Mouse (Mus musculus) liver, embryonic 16.5 days (tissue): ENCODE measurements around the gene 1700034J05Rik. TPM values are rescaled to one million over a fixed set of nuclear protein-coding genes. Genes with fewer than 3 reads are reported as not detected.

Source experiments
- ATAC-seq: fragments of 200-750 bp; cut with Nextera tagmentation; 2 replicates; pipeline ENCODE4 v1.8.0; 2017; ENCODE audit warnings: low read depth, mild to moderate bottlenecking, moderate number of reproducible peaks, moderate library complexity
- H3K27ac ChIP-seq: fragments of 300-500 bp; sonication (generic); 2 replicates; pipeline ENCODE4 v1.5.1; 2014; ENCODE audit warnings: mild to moderate bottlenecking, low read length
- H3K27me3 ChIP-seq: fragments of 300-500 bp; sonication (generic); 2 replicates; pipeline ENCODE4 v1.6.1; 2014; ENCODE audit warnings: low read depth, low read length, mixed read lengths; ENCODE audit not compliant: control insufficient read depth, insufficient read depth
- H3K36me3 ChIP-seq: fragments of 300-500 bp; sonication (generic); 2 replicates; pipeline ENCODE4 v1.6.1; 2014; ENCODE audit warnings: mild to moderate bottlenecking; ENCODE audit not compliant: control insufficient read depth, insufficient read depth
- H3K4me1 ChIP-seq: fragments of 300-500 bp; sonication (generic); 2 replicates; pipeline ENCODE4 v1.6.1; 2014; ENCODE audit warnings: low read depth, low read length, mixed read lengths; ENCODE audit not compliant: control insufficient read depth
- H3K4me2 ChIP-seq: fragments of 300-500 bp; sonication (generic); 2 replicates; pipeline ENCODE4 v1.6.1; 2014; ENCODE audit warnings: low read depth, low read length, mixed read lengths
- H3K4me3 ChIP-seq: fragments of 300-500 bp; sonication (generic); 2 replicates; pipeline ENCODE4 v1.5.1; 2014; ENCODE audit warnings: low read depth, mild to moderate bottlenecking, low read length
- H3K9ac ChIP-seq: fragments of 300-500 bp; sonication (generic); 2 replicates; pipeline ENCODE4 v1.6.1; 2014; ENCODE audit warnings: low read depth, low read length
- H3K9me3 ChIP-seq: fragments of 300-500 bp; sonication (generic); replicated peaks from 2 replicates; pipeline ENCODE4 v1.6.1; 2016; ENCODE audit warnings: low read length; ENCODE audit not compliant: control insufficient read depth
- WGBS: fragments of 180-500 bp; shearing (Covaris S2); extraction: QIAGEN DNeasy Blood & Tissue Kit; methylation state at CpG from one replicate; pipeline ENCODE4 v1.1.7; 2014; ENCODE audit not compliant: insufficient replicate concordance; 5-methylcytosine and 5-hydroxymethylcytosine counted together
- polyA plus RNA-seq: library from polyadenylated mRNA; unstranded; fragments of >200 nt; fragmentation: Nextera tagmentation; extraction: Ambion mirVana; gene quantifications from 2 replicates; pipeline ENCODE4 v1.2.1, GENCODE M21; 2015

The 1700034J05Rik gene
- polyA plus RNA-seq, 1 experiment from 2014 or later, result 0.04 TPM

GRCm38 (mm10) chr6:146908801-146909200 lies 45.4 kb downstream of the 1700034J05Rik start:
- no peak for ATAC-seq
- H3K9ac ChIP-seq, result no peak overlapping the region
- 15% methylated on average over 2 of the region's 2 CpGs for WGBS
- H3K4me3 ChIP-seq, result no peak overlapping the region
- H3K27ac ChIP-seq, result no peak overlapping the region
- H3K36me3 ChIP-seq, result no peaks in the 10 kb centered on the region
- peaks cover 15% of the 10 kb centered on the region for H3K4me1 ChIP-seq
- H3K9me3 ChIP-seq, result no peaks in the 10 kb centered on the region
- H3K4me2 ChIP-seq, result no peak overlapping the region
- no peaks in the 10 kb centered on the region for H3K27me3 ChIP-seq

GRCm38 (mm10) chr6:146907795-146908190 lies 46.4 kb downstream of the 1700034J05Rik start:
- Histone ChIP-seq H3K36me3 (no peaks in the 10 kb centered on the region), H3K4me1 (peaks cover 9% of the 10 kb centered on the region), H3K9ac (no peak overlapping the region), H3K4me3 (no peak overlapping the region), H3K27me3 (no peaks in the 10 kb centered on the region), H3K4me2 (no peak overlapping the region), H3K27ac (peak overlapping the region; percentile 58), H3K9me3 (no peaks in the 10 kb centered on the region)
- WGBS, result 66% methylated on average over 1 of the region's 1 CpGs
- peak; percentile 79 for ATAC-seq

- Histone ChIP-seq H3K27ac (peak overlapping the region; percentile 58), H3K9ac (no peak overlapping the region), H3K27me3 (no peaks in the 10 kb centered on the region), H3K4me3 (no peak overlapping the region), H3K9me3 (no peaks in the 10 kb centered on the region), H3K4me2 (no peak overlapping the region), H3K4me1 (peaks cover 8% of the 10 kb centered on the region), H3K36me3 (no peaks in the 10 kb centered on the region)
- ATAC-seq, result peak; percentile 46
- 62% methylated on average over 5 of the region's 5 CpGs for WGBS
Measured at GRCm38 (mm10) chr6:146907061-146907794, 47.0 kb downstream of the 1700034J05Rik start.

GRCm38 (mm10) chr6:146906000-146906786 lies 48.0 kb downstream of the 1700034J05Rik start:
- Histone ChIP-seq H3K9ac (no peak overlapping the region), H3K27me3 (no peaks in the 10 kb centered on the region), H3K27ac (no peak overlapping the region), H3K4me1 (peaks cover 8% of the 10 kb centered on the region), H3K4me2 (no peak overlapping the region; the same call in 1 of the 2 replicates), H3K9me3 (no peaks in the 10 kb centered on the region), H3K36me3 (no peaks in the 10 kb centered on the region), H3K4me3 (no peak overlapping the region)
- WGBS, result 48% methylated on average over 3 of the region's 3 CpGs
- ATAC-seq, result no peak

GRCm38 (mm10) chr6:146904707-146905106 lies 49.5 kb downstream of the 1700034J05Rik start:
- Histone ChIP-seq H3K27me3 (no peaks in the 10 kb centered on the region), H3K9me3 (no peaks in the 10 kb centered on the region), H3K4me3 (no peak overlapping the region), H3K27ac (no peak overlapping the region), H3K36me3 (no peaks in the 10 kb centered on the region), H3K9ac (no peak overlapping the region), H3K4me1 (peaks cover 8% of the 10 kb centered on the region), H3K4me2 (no peak overlapping the region)
- ATAC-seq, result peak; percentile 55
- WGBS, result 56% methylated on average over 3 of the region's 3 CpGs

- Histone ChIP-seq H3K27me3 (no peaks in the 10 kb centered on the region), H3K4me1 (peaks cover 8% of the 10 kb centered on the region), H3K9ac (no peak overlapping the region), H3K36me3 (no peaks in the 10 kb centered on the region), H3K9me3 (no peaks in the 10 kb centered on the region), H3K4me3 (no peak overlapping the region), H3K4me2 (no peak overlapping the region), H3K27ac (peak overlapping the region; percentile 52; the same call in 1 of the 2 replicates)
- ATAC-seq, result no peak
- 57% methylated on average over 2 of the region's 2 CpGs for WGBS
Measured at GRCm38 (mm10) chr6:146903632-146904031, 50.6 kb downstream of the 1700034J05Rik start.

- WGBS, result 73% methylated on average over 4 of the region's 4 CpGs
- no peak for ATAC-seq
- no peak overlapping the region for H3K27ac ChIP-seq
Measured at GRCm38 (mm10) chr6:146901929-146902328, 52.3 kb downstream of the 1700034J05Rik start.

More at GRCm38 (mm10) chr6:146901929-146902328, 52.3 kb downstream of the 1700034J05Rik start:
- Histone ChIP-seq H3K9me3 (no peaks in the 10 kb centered on the region), H3K4me2 (no peak overlapping the region), H3K27me3 (no peaks in the 10 kb centered on the region), H3K4me3 (no peak overlapping the region), H3K36me3 (no peaks in the 10 kb centered on the region), H3K9ac (no peak overlapping the region), H3K4me1 (peaks cover 5% of the 10 kb centered on the region)
